In genomic region chr12:40908809-40909795, GRCm38 (mm10) we compare ENCODE assay signal across 15 mouse cellular contexts.
DNase-seq lines count a peak whose midpoint lies in the region; ATAC-seq and TF ChIP-seq lines count a peak whose summit lies in the region.
"Had no signal": no experiment of that assay in that cellular context is flagged by ENCODE, and none has a peak within 500 bp of the region (broad histone marks: within the 10 kb centered on the region; RNA-seq: fewer than 3 reads in every experiment).

No protein-coding gene starts in this region.

- WGBS in heart, embryonic 12.5 days = 47% methylated on average over 9 of the region's 9 CpGs
- WGBS in liver, embryonic 16.5 days (ENCODE audit: insufficient replicate concordance) = 50% methylated on average over 9 of the region's 9 CpGs

- peak; percentile 8 to 11 for DNase-seq in heart, postnatal 10 days
- peak; percentile 4 for DNase-seq in adipocyte (ENCODE audit: low spot score)
- no peak for DNase-seq in thymus, postnatal 0 days (ENCODE audit: low spot score)
- DNase-seq in T-cell, adult 2 months (ENCODE audit: low spot score) = no peak
- DNase-seq: midbrain, embryonic 14.5 days; thymus, adult 18-20 months had no signal

- H3K27me3 ChIP-seq in heart, embryonic 12.5 days (replicated peaks) = no peaks in the 10 kb centered on the region
- no peaks in the 10 kb centered on the region for H3K27me3 ChIP-seq in C2C12 (ENCODE audit: control insufficient read depth, insufficient read depth, insufficient read length)
- no peaks in the 10 kb centered on the region for H3K27me3 ChIP-seq in liver, embryonic 16.5 days (ENCODE audit: control insufficient read depth, insufficient read depth, low read depth, low read length)
- H3K27me3 ChIP-seq: embryonic facial prominence, embryonic 15.5 days; forebrain, embryonic 13.5 days; neural tube, embryonic 12.5 days had no signal

- no peak overlapping the region for H3K27ac ChIP-seq in heart, embryonic 12.5 days (ENCODE audit: poor library complexity, severe bottlenecking)
- H3K27ac ChIP-seq in liver, embryonic 16.5 days (ENCODE audit: low read length) = no peak overlapping the region
- H3K27ac ChIP-seq: embryonic facial prominence, embryonic 15.5 days; forebrain, embryonic 13.5 days; kidney, postnatal 0 days; neural tube, embryonic 12.5 days had no signal

- no peak overlapping the region for H3K4me2 ChIP-seq in heart, embryonic 12.5 days
- no peak overlapping the region for H3K4me2 ChIP-seq in liver, embryonic 16.5 days (ENCODE audit: low read depth, low read length)
- H3K4me2 ChIP-seq: embryonic facial prominence, embryonic 15.5 days; forebrain, embryonic 13.5 days; neural tube, embryonic 12.5 days had no signal

- peaks cover 3% of the 10 kb centered on the region; the same call in 1 of the 2 replicates for H3K9me3 ChIP-seq in heart, embryonic 12.5 days (replicated peaks)
- no peaks in the 10 kb centered on the region for H3K9me3 ChIP-seq in liver, embryonic 16.5 days (replicated peaks; ENCODE audit: control insufficient read depth, low read length)
- H3K9me3 ChIP-seq: embryonic facial prominence, embryonic 15.5 days; forebrain, embryonic 13.5 days; neural tube, embryonic 12.5 days had no signal

- intact Hi-C loops in heart, postnatal 10 days (cut with DNase I) = no loop called here

- H3K36me3 ChIP-seq in heart, embryonic 12.5 days = no peaks in the 10 kb centered on the region
- H3K36me3 ChIP-seq in C2C12 (ENCODE audit: control insufficient read depth, insufficient read depth) = no peaks in the 10 kb centered on the region
- no peaks in the 10 kb centered on the region for H3K36me3 ChIP-seq in liver, embryonic 16.5 days (ENCODE audit: control insufficient read depth, insufficient read depth)
- H3K36me3 ChIP-seq: embryonic facial prominence, embryonic 15.5 days; neural tube, embryonic 12.5 days had no signal

- TF ChIP-seq CTCF in C2C12 (IDR thresholded peaks at IDR 0.05; ENCODE audit: control insufficient read depth, insufficient read depth, insufficient read length) = no peak

- no peak for ATAC-seq in heart, embryonic 12.5 days (ENCODE audit: insufficient number of reproducible peaks, low FRiP score)
- ATAC-seq in liver, embryonic 16.5 days (ENCODE audit: low read depth) = peak; percentile 71
- ATAC-seq: activated CD4-positive, CD25-positive, alpha-beta regulatory T cell, adult 4 months; forebrain, embryonic 13.5 days; hindbrain, embryonic 16.5 days had no signal

- H3K4me3 ChIP-seq in heart, embryonic 12.5 days = no peak overlapping the region
- H3K4me3 ChIP-seq in C2C12 (ENCODE audit: insufficient read depth, poor library complexity, severe bottlenecking) = no peak overlapping the region
- H3K4me3 ChIP-seq in liver, embryonic 16.5 days (ENCODE audit: low read depth, low read length) = no peak overlapping the region
- H3K4me3 ChIP-seq: embryonic facial prominence, embryonic 15.5 days; forebrain, embryonic 13.5 days; neural tube, embryonic 12.5 days had no signal

- H3ac ChIP-seq in C2C12 (ENCODE audit: control insufficient read depth, insufficient read length, low read depth) = no peak overlapping the region

- H3K79me3 ChIP-seq in C2C12 (ENCODE audit: low read depth) = no peaks in the 10 kb centered on the region

- H3K4me1 ChIP-seq in heart, embryonic 12.5 days (replicated peaks) = peaks cover 3% of the 10 kb centered on the region; the same call in 1 of the 2 replicates
- H3K4me1 ChIP-seq in liver, embryonic 16.5 days (ENCODE audit: control insufficient read depth, low read depth, low read length) = peaks cover 6% of the 10 kb centered on the region
- H3K4me1 ChIP-seq: embryonic facial prominence, embryonic 15.5 days; forebrain, embryonic 13.5 days; neural tube, embryonic 12.5 days had no signal

- H3K79me2 ChIP-seq in C2C12 (ENCODE audit: control insufficient read depth, insufficient read depth) = no peaks in the 10 kb centered on the region

- no peak overlapping the region for H3K9ac ChIP-seq in heart, embryonic 12.5 days
- no peak overlapping the region for H3K9ac ChIP-seq in liver, embryonic 16.5 days (ENCODE audit: low read depth, low read length)
- H3K9ac ChIP-seq: embryonic facial prominence, embryonic 15.5 days; forebrain, embryonic 13.5 days; neural tube, embryonic 12.5 days had no signal

TF ChIP-seq in C2C12, 6 proteins besides CTCF, POLR2A, EP300 and RAD21:
- TF ChIP-seq FOSL1 (IDR thresholded peaks at IDR 0.05; ENCODE audit: insufficient read depth, low read length, poor library complexity, severe bottlenecking) (peak; percentile 72), USF1 (IDR thresholded peaks at IDR 0.05; ENCODE audit: low read depth) (no peak)

Comparison
In these comparisons a context has a peak if more than half of its experiments do, and no peak if none do; other contexts are left out.
1. DNase-seq: peak in heart, postnatal 10 days (2 of 2) and adipocyte (single experiment); none in thymus, postnatal 0 days (single experiment) and T-cell, adult 2 months (single experiment).